Mouse (Mus musculus) neural tube, embryonic 11.5 days (tissue): ENCODE measurements at regions not wholly inside any gene's neighbourhood (a gene's known extent, or its start where the extent isn't known, plus 50 kb on each side); places are given as distances from the start of the nearest gene placed in this dataset.

Source experiments
- ATAC-seq: fragments of 200-750 bp; cut with Nextera tagmentation; 2 replicates; pipeline ENCODE4 v1.8.0; 2017; ENCODE audit warnings: moderate number of reproducible peaks, mild to moderate bottlenecking, moderate TSS enrichment, moderate library complexity; ENCODE audit not compliant: insufficient read depth, low FRiP score, low TSS enrichment
- DNase-seq: peaks from one replicate; pipeline ENCODE4 v3.0.0-alpha.2; 2015; ENCODE audit warnings: low spot score
- H3K27ac ChIP-seq: fragments of 300-500 bp; sonication (generic); 2 replicates; pipeline ENCODE4 v1.5.1; 2014; ENCODE audit warnings: low read depth, mild to moderate bottlenecking, low read length
- H3K27me3 ChIP-seq: fragments of 300-500 bp; sonication (generic); 2 replicates; pipeline ENCODE4 v1.6.1; 2014; ENCODE audit warnings: mild to moderate bottlenecking, low read length, mixed read lengths; ENCODE audit not compliant: control insufficient read depth, insufficient read depth
- H3K36me3 ChIP-seq: fragments of 300-500 bp; sonication (generic); 2 replicates; pipeline ENCODE4 v1.6.1; 2014; ENCODE audit warnings: mild to moderate bottlenecking, low read length, moderate library complexity, mixed read lengths; ENCODE audit not compliant: control insufficient read depth, insufficient read depth
- H3K4me1 ChIP-seq: fragments of 300-500 bp; sonication (generic); 2 replicates; pipeline ENCODE4 v1.6.1; 2014; ENCODE audit warnings: low read length, mixed read lengths; ENCODE audit not compliant: control insufficient read depth, insufficient read depth
- H3K4me2 ChIP-seq: fragments of 300-500 bp; sonication (generic); 2 replicates; pipeline ENCODE4 v1.6.1; 2014; ENCODE audit warnings: low read depth, mild to moderate bottlenecking, moderate library complexity
- H3K4me3 ChIP-seq: fragments of 300-500 bp; sonication (generic); 2 replicates; pipeline ENCODE4 v1.5.1; 2014; ENCODE audit warnings: low read depth, low read length
- H3K9ac ChIP-seq: fragments of 300-500 bp; sonication (generic); 2 replicates; pipeline ENCODE4 v1.6.1; 2014; ENCODE audit warnings: mild to moderate bottlenecking, low read length
- H3K9me3 ChIP-seq: fragments of 300-500 bp; sonication (generic); 2 replicates; pipeline ENCODE4 v1.6.1; 2016; ENCODE audit warnings: low read length; ENCODE audit not compliant: control insufficient read depth
- WGBS: fragments of 180-500 bp; shearing (Covaris S2); extraction: QIAGEN DNeasy Blood & Tissue Kit; methylation state at CpG from one replicate; pipeline ENCODE4 v1.1.7; 2014; 5-methylcytosine and 5-hydroxymethylcytosine counted together

DNA sequence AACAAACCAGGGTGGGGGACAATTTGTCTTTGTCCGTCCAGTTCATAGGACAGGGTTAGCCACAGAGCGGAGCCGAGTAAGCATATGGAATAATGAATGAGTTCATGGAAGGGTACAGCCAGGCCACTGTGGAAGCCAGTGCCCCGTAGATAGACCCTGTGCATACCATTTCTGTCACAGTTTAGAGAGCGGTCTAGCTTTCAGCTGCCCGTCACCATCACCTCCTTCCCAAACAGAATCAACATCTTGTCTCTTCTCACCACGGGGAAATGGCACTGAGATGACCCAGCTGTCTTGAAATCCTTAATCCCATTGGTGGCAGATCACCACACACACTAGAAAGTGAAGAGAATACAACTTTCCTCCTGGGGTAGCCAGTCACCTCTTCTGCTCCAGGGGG lies 178.7 kb downstream of the Zfp36l1 start:
- Histone ChIP-seq H3K36me3 (no peaks in the 10 kb centered on the region), H3K27me3 (no peaks in the 10 kb centered on the region), H3K4me1 (peaks cover 9% of the 10 kb centered on the region), H3K9ac (no peak overlapping the region), H3K4me3 (no peak overlapping the region), H3K9me3 (no peaks in the 10 kb centered on the region), H3K27ac (no peak overlapping the region), H3K4me2 (no peak overlapping the region)
- 46% methylated on average over 7 of the region's 7 CpGs for WGBS
- no peak for ATAC-seq
- DNase-seq: no peak

DNA sequence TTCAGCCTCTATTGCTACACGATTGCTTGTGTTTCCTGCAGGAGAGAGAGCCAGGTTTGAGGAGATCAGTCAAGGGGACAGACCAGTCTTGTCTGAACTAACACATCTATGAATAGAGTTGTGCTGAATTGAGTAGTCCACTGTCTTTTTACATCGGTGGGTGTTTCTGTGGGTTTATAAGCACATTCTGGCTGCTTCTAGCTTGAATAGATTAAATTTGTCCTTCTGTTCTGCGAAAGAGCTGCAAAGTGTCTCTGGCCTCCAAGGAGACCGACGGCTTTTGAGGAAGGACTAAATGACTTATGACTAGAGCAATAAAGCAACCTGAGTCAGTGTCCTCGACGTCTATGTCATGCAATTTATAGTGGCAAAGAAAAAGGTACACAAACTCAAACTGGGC lies 179.9 kb downstream of the Zfp36l1 start:
- no peak overlapping the region for H3K4me3 ChIP-seq
- H3K9ac ChIP-seq: no peak overlapping the region
- peaks cover 18% of the 10 kb centered on the region for H3K4me1 ChIP-seq
- ATAC-seq (no peak), DNase-seq (no peak)
- H3K27ac ChIP-seq: no peak overlapping the region
- no peaks in the 10 kb centered on the region for H3K27me3 ChIP-seq
- H3K9me3 ChIP-seq: no peaks in the 10 kb centered on the region
- WGBS: 52% methylated on average over 7 of the region's 7 CpGs
- no peak overlapping the region for H3K4me2 ChIP-seq
- no peaks in the 10 kb centered on the region for H3K36me3 ChIP-seq

DNA sequence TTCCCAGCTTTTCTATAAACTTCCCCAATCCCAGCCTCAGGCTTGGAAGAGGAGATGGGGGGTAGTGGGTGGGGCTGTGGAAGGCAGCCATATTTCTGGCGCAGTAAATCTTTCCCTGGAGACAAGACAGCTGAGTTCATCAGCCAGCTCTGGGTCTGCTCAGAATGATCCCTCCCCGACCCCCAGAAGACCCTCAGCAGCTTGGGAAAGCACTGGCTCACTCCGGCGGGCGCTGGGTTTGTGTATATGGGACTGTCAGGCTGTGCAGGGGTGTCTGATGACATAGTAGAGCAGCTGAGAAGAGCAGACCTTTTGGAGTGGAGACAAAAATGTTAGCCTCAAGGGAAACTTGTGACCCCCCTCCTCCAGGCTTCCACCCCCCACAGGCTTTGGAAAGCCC lies 181.4 kb downstream of the Zfp36l1 start:
- no peak overlapping the region for H3K27ac ChIP-seq
- peaks cover 28% of the 10 kb centered on the region for H3K4me1 ChIP-seq
- H3K36me3 ChIP-seq: no peaks in the 10 kb centered on the region
- ATAC-seq (no peak), DNase-seq (no peak)
- no peak overlapping the region for H3K4me3 ChIP-seq
- H3K27me3 ChIP-seq: no peaks in the 10 kb centered on the region
- 58% methylated on average over 5 of the region's 5 CpGs for WGBS
- no peak overlapping the region for H3K9ac ChIP-seq
- no peak overlapping the region for H3K4me2 ChIP-seq
- H3K9me3 ChIP-seq: no peaks in the 10 kb centered on the region

DNA sequence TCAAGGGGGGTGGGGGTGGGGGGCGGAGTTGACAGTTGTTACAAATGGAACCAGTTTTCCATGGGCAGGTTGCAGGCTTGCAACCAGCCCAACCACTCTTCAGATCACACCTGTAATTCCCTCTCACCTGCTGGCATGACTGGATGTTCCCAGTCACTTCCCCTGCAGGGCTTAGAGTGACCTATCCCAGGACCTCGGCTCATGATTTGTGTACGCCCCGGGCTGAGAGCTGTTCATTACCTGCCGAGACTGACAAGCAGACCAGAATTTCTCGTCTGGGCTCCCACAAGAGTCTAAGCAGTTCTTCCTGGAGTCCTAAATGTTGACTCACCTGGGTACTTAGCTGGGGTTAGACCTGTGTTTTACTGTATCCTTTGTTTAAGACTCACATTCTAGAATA lies 183.0 kb downstream of the Zfp36l1 start:
- Histone ChIP-seq H3K27me3 (no peaks in the 10 kb centered on the region), H3K4me2 (no peak overlapping the region), H3K9ac (no peak overlapping the region), H3K9me3 (no peaks in the 10 kb centered on the region), H3K4me1 (peaks cover 43% of the 10 kb centered on the region), H3K27ac (peak overlapping the region; percentile 54; the same call in 1 of the 2 replicates), H3K4me3 (no peak overlapping the region), H3K36me3 (no peaks in the 10 kb centered on the region)
- ATAC-seq (no peak), DNase-seq (no peak)
- 70% methylated on average over 6 of the region's 6 CpGs for WGBS

DNA sequence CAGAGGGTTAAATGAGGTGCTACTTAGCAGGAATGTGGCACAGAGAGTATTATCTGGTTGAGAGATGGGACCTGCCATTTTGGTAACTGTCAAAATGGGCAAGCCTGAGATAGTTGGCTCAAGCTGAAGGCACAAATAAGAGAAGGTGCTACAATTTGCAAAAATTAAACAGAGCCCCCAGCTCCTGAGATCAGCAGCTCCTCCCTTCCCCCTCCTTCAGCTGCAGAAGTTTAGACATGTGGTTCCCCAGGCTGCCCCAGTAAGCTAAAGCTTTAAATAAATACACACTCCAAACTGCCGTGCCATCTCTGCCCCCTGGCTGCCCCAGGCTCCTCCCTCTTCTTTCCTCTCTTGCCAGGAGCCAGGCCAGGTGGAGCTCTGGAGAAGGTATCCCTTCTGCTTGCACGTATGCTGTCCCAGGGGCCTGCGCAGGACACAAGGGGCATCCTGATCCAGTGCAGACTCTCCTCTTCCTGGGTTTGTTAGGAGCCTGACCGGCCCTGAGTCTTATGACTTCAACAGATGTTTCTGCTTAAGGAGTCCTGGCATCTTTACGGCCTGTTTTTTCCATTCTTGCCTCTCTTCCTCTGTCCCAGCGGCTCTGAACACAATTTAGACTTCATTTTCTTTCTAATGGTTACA lies 184.0 kb downstream of the Zfp36l1 start:
- Histone ChIP-seq H3K4me3 (no peak overlapping the region), H3K27ac (peak overlapping the region; percentile 72), H3K36me3 (no peaks in the 10 kb centered on the region), H3K9ac (no peak overlapping the region), H3K4me2 (no peak overlapping the region), H3K4me1 (peaks cover 48% of the 10 kb centered on the region), H3K27me3 (no peaks in the 10 kb centered on the region), H3K9me3 (no peaks in the 10 kb centered on the region)
- no peak for DNase-seq
- no peak for ATAC-seq
- WGBS: 38% methylated on average over 6 of the region's 6 CpGs

DNA sequence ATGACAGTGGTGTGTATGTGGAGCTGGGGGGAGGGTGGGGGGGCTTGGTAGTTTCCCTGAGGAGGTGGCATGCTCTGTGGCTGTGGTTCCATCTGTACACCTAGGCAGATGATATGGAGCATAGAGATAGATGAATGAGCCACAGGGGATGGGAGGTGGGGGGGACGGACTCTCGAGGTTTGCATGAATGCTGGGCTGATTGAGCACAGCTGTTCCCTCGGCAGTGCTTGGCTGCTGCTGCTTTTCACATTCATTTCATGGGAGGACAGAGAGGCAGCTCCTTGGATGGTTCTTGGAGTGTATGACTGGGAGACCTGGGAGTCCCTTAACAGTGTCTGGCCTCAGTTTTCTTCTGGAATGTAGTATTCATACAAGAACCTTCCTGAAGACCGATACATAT lies 184.5 kb downstream of the Zfp36l1 start:
- ATAC-seq (no peak), DNase-seq (peak; percentile 56)
- Histone ChIP-seq H3K4me3 (no peak overlapping the region), H3K9ac (no peak overlapping the region), H3K27ac (peak overlapping the region; percentile 72; the same call in 1 of the 2 replicates), H3K36me3 (no peaks in the 10 kb centered on the region), H3K9me3 (no peaks in the 10 kb centered on the region), H3K27me3 (no peaks in the 10 kb centered on the region), H3K4me2 (no peak overlapping the region), H3K4me1 (peaks cover 48% of the 10 kb centered on the region)
- 23% methylated on average over 4 of the region's 4 CpGs for WGBS

DNA sequence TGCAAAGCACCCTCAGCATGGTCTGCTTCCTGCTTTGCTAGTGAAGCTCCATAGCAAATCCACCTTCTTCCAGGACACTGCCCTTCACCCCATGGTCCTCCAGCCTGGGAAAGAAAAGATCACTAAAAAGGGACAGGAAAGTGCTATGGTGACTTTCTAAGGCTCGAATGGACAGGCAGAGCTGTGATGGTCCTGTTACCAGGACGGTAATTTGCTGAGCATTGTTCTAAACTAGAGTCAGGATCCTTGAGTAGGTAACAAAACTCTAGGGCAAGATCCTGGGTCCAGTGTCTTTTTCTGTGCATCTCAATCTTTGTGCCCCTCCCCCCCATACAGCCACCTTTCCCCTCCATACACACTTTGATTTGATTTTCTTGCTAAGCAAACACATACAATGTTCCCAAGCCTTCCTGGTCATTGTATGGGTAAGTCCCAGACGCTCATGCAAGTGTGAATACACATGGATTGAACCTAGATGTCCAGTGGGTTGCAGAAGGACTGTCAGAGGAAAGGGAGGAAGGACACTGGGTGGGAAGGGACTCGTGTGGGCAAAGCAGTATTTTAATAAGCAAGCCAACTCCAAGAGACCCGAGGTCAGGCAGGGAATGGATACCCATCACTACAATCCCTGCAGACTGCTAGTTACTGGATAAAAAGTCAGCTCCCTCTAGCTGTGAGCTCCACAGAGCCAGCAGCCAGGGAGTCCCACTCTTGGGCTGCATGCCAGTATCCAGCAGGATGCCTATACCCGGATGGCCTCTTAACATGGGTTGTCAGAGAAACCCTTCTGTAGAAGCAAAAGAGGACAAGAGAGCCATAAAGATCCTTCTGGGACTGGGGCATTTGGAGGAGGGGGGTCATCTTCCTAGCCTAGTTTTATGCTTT lies 186.9 kb downstream of the Zfp36l1 start:
- peak overlapping the region; percentile 19; the same call in 1 of the 2 replicates for H3K4me2 ChIP-seq
- no peak for ATAC-seq
- H3K27me3 ChIP-seq: no peaks in the 10 kb centered on the region
- DNase-seq: no peak
- peak overlapping the region; percentile 38; the same call in 1 of the 2 replicates for H3K9ac ChIP-seq
- WGBS: 23% methylated on average over 6 of the region's 6 CpGs
- H3K9me3 ChIP-seq: no peaks in the 10 kb centered on the region
- H3K36me3 ChIP-seq: no peaks in the 10 kb centered on the region
- H3K4me3 ChIP-seq: no peak overlapping the region
- H3K4me1 ChIP-seq: peaks cover 43% of the 10 kb centered on the region
- H3K27ac ChIP-seq: peak overlapping the region; percentile 89

DNA sequence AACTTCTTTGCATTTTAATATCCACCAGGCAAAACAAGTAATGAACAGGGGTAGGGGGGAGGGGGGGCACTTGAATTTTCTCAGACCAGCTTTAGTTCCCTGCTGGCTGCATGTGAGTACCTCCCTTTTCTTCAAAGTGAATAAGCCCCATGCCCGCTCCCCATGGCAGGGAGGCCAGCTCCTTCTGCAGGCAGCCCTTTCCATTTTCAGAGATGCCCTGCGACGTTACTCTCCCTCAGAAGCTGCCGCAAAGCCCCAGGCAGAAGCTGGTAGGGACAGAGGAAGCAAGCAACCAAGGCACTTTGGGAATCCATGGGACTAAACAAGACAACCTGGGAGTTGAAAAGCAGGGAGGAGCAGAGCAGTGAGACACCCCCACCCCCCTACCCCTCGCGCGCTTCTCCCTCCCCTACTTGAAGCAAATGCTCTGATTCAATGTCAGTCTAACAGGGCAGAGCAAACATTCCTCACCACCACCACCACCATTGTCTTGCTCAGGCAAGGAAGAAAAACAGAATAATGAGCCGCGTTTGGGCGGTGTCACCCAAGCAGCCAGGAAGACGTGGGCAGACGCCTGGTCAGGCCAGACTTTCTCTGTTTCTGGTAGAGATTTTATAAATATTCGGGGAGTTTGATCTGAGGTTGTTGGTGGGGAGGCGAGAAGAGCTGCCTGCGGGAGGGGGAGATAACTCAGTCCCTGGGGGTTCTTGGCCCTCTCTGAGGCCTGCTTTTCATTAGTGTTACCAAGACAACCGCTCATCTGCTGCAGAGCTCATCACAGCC lies 187.7 kb downstream of the Zfp36l1 start:
- DNase-seq (peak; percentile 75), ATAC-seq (peak; percentile 69)
- no peak overlapping the region for H3K4me3 ChIP-seq
- peak overlapping the region; percentile 89 for H3K27ac ChIP-seq
- WGBS: 3% methylated on average over 16 of the region's 16 CpGs
- H3K36me3 ChIP-seq: no peaks in the 10 kb centered on the region
- peaks cover 42% of the 10 kb centered on the region for H3K4me1 ChIP-seq
- H3K4me2 ChIP-seq: peak overlapping the region; percentile 19
- H3K9ac ChIP-seq: peak overlapping the region; percentile 38
- H3K9me3 ChIP-seq: no peaks in the 10 kb centered on the region
- no peaks in the 10 kb centered on the region for H3K27me3 ChIP-seq
